In genomic region chr8:93855272-93855671, GRCm38 (mm10) we compare ENCODE assay signal across 14 mouse cellular contexts. TPM values are rescaled to one million over a fixed set of nuclear protein-coding genes. Genes with fewer than 3 reads are reported as not detected.
"Had no signal": no experiment of that assay in that cellular context is flagged by ENCODE, and none has a peak within 500 bp of the region (broad histone marks: within the 10 kb centered on the region; RNA-seq: fewer than 3 reads in every experiment).

No protein-coding gene starts in this region.

- H3K27ac ChIP-seq: limb, embryonic 10.5 days; liver, embryonic 15.5 days; macrophage; midbrain, embryonic 12.5 days had no signal

- H3K4me1 ChIP-seq: limb, embryonic 10.5 days; liver, embryonic 15.5 days had no signal

- H3K4me2 ChIP-seq: liver, embryonic 11.5 days; liver, embryonic 15.5 days; midbrain, embryonic 12.5 days had no signal

- H3K36me3 ChIP-seq: limb, embryonic 10.5 days; liver, embryonic 15.5 days; midbrain, embryonic 12.5 days had no signal

- DNase-seq: kidney, adult 8-10 months; kidney, postnatal 25 days; lung, adult 2 months; lung, postnatal 10 days; right cerebral cortex, postnatal 14 days; thymus, postnatal 36 days had no signal

- ATAC-seq: midbrain, embryonic 16.5 days had no signal

- H3K4me3 ChIP-seq: limb, embryonic 10.5 days; liver, embryonic 15.5 days; midbrain, embryonic 12.5 days had no signal

- H3K27me3 ChIP-seq: liver, embryonic 15.5 days; midbrain, embryonic 12.5 days had no signal

- H3K9ac ChIP-seq: liver, embryonic 15.5 days; midbrain, embryonic 12.5 days had no signal

- H3K9me3 ChIP-seq: limb, embryonic 10.5 days; liver, embryonic 15.5 days; midbrain, embryonic 12.5 days had no signal

RNA-seq across cellular contexts. Expression of gene Gnao1, which starts 45.5 kb away (rescaled TPM):
- total RNA-seq: megakaryocyte-erythroid progenitor cell, adult 5-6 weeks; neutrophil, adult 5-6 weeks had no signal
- polyA plus RNA-seq: macrophage had no signal
